Mouse (Mus musculus) heart, adult 2 months (tissue): Measurements from ENCODE around the gene Rufy4. TPM values are rescaled to one million over a fixed set of nuclear protein-coding genes. Genes with fewer than 3 reads are reported as not detected.

ENCODE experiments used
- DNase-seq, 2 experiments: peaks; one replicate each; pipeline ENCODE4 v3.0.0; 2021
- H3K27ac ChIP-seq: fragments of 200-600 bp; 2 replicates; pipeline ENCODE4 v1.8.1; 2022
- H3K27me3 ChIP-seq: fragments of 200-500 bp; 2 replicates; pipeline ENCODE4 v1.6.1; 2012; ENCODE audit warnings: mild to moderate bottlenecking, low read length, inconsistent platforms, mixed read lengths; ENCODE audit not compliant: control insufficient read depth, insufficient read depth
- H3K36me3 ChIP-seq: fragments of 200-500 bp; 2 replicates; pipeline ENCODE4 v1.6.1; 2012; ENCODE audit warnings: low read length, inconsistent platforms; ENCODE audit not compliant: control insufficient read depth, insufficient read depth
- H3K4me1 ChIP-seq: fragments of 200-500 bp; 2 replicates; pipeline ENCODE4 v1.6.1; 2011; ENCODE audit warnings: low read length; ENCODE audit not compliant: control insufficient read depth, insufficient read depth
- H3K4me3 ChIP-seq: fragments of 200-600 bp; 2 replicates; pipeline ENCODE4 v1.8.1; 2022
- H3K79me2 ChIP-seq: fragments of 200-500 bp; replicated peaks from 2 replicates; pipeline ENCODE4 v1.6.1; 2012; ENCODE audit warnings: mild to moderate bottlenecking, inconsistent platforms, low read length, moderate library complexity, mixed read lengths; ENCODE audit not compliant: control insufficient read depth, insufficient read depth
- H3K9ac ChIP-seq: fragments of 200-500 bp; 2 replicates; pipeline ENCODE4 v1.6.1; 2012; ENCODE audit warnings: low read depth, mild to moderate bottlenecking, control low read depth, inconsistent platforms, low read length, mixed read lengths
- CTCF ChIP-seq: fragments of 200-600 bp; IDR thresholded peaks from 2 replicates; pipeline ENCODE4 v1.8.1; 2022; ENCODE audit warnings: antibody characterized with exemption, mild to moderate bottlenecking, moderate library complexity
- EP300 ChIP-seq: fragments of 200-500 bp; IDR thresholded peaks from 2 replicates; pipeline ENCODE4 v1.6.1; 2011; ENCODE audit warnings: low read depth, low read length, control low read depth; ENCODE audit not compliant: insufficient read depth
- POLR2A ChIP-seq: fragments of 200-500 bp; IDR thresholded peaks from 2 replicates; pipeline ENCODE4 v1.6.1; 2011; ENCODE audit warnings: mild to moderate bottlenecking, low read depth, low read length, control low read depth; ENCODE audit not compliant: insufficient read depth
- WGBS: fragments of 180-500 bp; shearing (Covaris S2); methylation state at CpG from one replicate; pipeline ENCODE4 v1.1.7; 2018; 5-methylcytosine and 5-hydroxymethylcytosine counted together
- intact Hi-C: fragments of 180-260 bp; cut with DNase I; formaldehyde crosslinking; loops from one replicate; pipeline ENCODE4 v1.15.1; 2025
- polyA plus RNA-seq: library from polyadenylated mRNA; depleted of rRNA; stranded (reverse); fragments of >200 nt; gene quantifications from 2 replicates; pipeline ENCODE4 v1.2.3, GENCODE M21; 2012
- total RNA-seq, 2 experiments: library from RNA; stranded (reverse); gene quantifications; 2 replicates each; pipeline ENCODE4 v1.2.3; 2021

Rufy4 gene
- total and polyA plus RNA-seq, 3 experiments: 0.59 to 1.2 (median 1.1) TPM

- Histone ChIP-seq H3K4me3 (no peak overlapping the region), H3K4me1 (peaks cover 10% of the 10 kb centered on the region), H3K79me2 (no peaks in the 10 kb centered on the region), H3K27ac (no peak overlapping the region; the same call in 1 of the 2 replicates), H3K27me3 (no peaks in the 10 kb centered on the region), H3K36me3 (no peaks in the 10 kb centered on the region), H3K9ac (no peak overlapping the region)
- TF ChIP-seq EP300: no peak
- no peak for TF ChIP-seq CTCF
- whole genome bisulfite sequencing: 50% methylated on average over 6 of the region's 6 CpGs
- DNase-seq: no peak
- intact Hi-C loops: no loop called here
Observed at GRCm38 (mm10) chr1:74091611-74092224, 33.6 kb upstream of the Rufy4 start.

- 46% methylated on average over 10 of the region's 10 CpGs for WGBS
- DNase-seq: peak; percentile 61 to 69
- Histone ChIP-seq H3K36me3 (no peaks in the 10 kb centered on the region), H3K4me1 (peaks cover 10% of the 10 kb centered on the region), H3K27me3 (no peaks in the 10 kb centered on the region), H3K9ac (no peak overlapping the region), H3K4me3 (no peak overlapping the region), H3K27ac (peak overlapping the region; percentile 15; the same call in 1 of the 2 replicates), H3K79me2 (no peaks in the 10 kb centered on the region)
- intact Hi-C loops: no loop called here
- TF ChIP-seq EP300 (no peak), CTCF (no peak), POLR2A (no peak)
Observed at GRCm38 (mm10) chr1:74092242-74092641, 33.1 kb upstream of the Rufy4 start.

- WGBS: 69% methylated on average over 5 of the region's 5 CpGs
- no peak overlapping the region for H3K4me3 ChIP-seq
- H3K79me2 ChIP-seq: no peaks in the 10 kb centered on the region
- H3K9ac ChIP-seq: no peak overlapping the region
- TF ChIP-seq EP300: no peak
- no peaks in the 10 kb centered on the region for H3K36me3 ChIP-seq
- no peak overlapping the region for H3K27ac ChIP-seq
- no peak for DNase-seq
- H3K27me3 ChIP-seq: no peaks in the 10 kb centered on the region; the same call in 1 of the 2 replicates
- intact Hi-C loops: no loop called here
- peaks cover 12% of the 10 kb centered on the region for H3K4me1 ChIP-seq
Observed at GRCm38 (mm10) chr1:74093447-74093846, 31.9 kb upstream of the Rufy4 start.

GRCm38 (mm10) chr1:74094497-74095270, 30.7 kb upstream of the Rufy4 start:
- Histone ChIP-seq H3K9ac (no peak overlapping the region), H3K4me3 (no peak overlapping the region), H3K79me2 (no peaks in the 10 kb centered on the region), H3K36me3 (no peaks in the 10 kb centered on the region), H3K27me3 (no peaks in the 10 kb centered on the region; the same call in 1 of the 2 replicates), H3K4me1 (peaks cover 15% of the 10 kb centered on the region), H3K27ac (no peak overlapping the region)
- TF ChIP-seq EP300 (no peak), CTCF (no peak), POLR2A (no peak)
- DNase-seq: peak in 1 of 2 experiments; percentile 42
- WGBS: 56% methylated on average over 7 of the region's 7 CpGs
- intact Hi-C loops: no loop called here

GRCm38 (mm10) chr1:74095296-74095695, 30.0 kb upstream of the Rufy4 start:
- H3K27ac ChIP-seq: no peak overlapping the region
- no peak for TF ChIP-seq CTCF
- 69% methylated on average over 6 of the region's 6 CpGs for WGBS
- peaks cover 15% of the 10 kb centered on the region for H3K4me1 ChIP-seq
- no peaks in the 10 kb centered on the region for H3K36me3 ChIP-seq
- no peaks in the 10 kb centered on the region for H3K79me2 ChIP-seq
- intact Hi-C loops: no loop called here
- no peak for DNase-seq
- no peak overlapping the region for H3K9ac ChIP-seq
- no peak overlapping the region for H3K4me3 ChIP-seq
- no peaks in the 10 kb centered on the region; the same call in 1 of the 2 replicates for H3K27me3 ChIP-seq

- intact Hi-C loops: no loop called here
- WGBS: 57% methylated on average over 3 of the region's 3 CpGs
- H3K27ac ChIP-seq: no peak overlapping the region; the same call in 1 of the 2 replicates
- no peaks in the 10 kb centered on the region for H3K79me2 ChIP-seq
- peaks cover 15% of the 10 kb centered on the region for H3K4me1 ChIP-seq
- no peaks in the 10 kb centered on the region for H3K36me3 ChIP-seq
- no peak overlapping the region for H3K9ac ChIP-seq
- no peak for DNase-seq
- no peaks in the 10 kb centered on the region; the same call in 1 of the 2 replicates for H3K27me3 ChIP-seq
- no peak overlapping the region for H3K4me3 ChIP-seq
- no peak for TF ChIP-seq POLR2A
- peak; percentile 56; the same call in 1 of the 2 replicates for TF ChIP-seq EP300
Observed at GRCm38 (mm10) chr1:74095728-74096127, 29.6 kb upstream of the Rufy4 start.
